Mouse (Mus musculus): ENCODE measurements around the gene Acer3. TPM values are rescaled to one million over a fixed set of nuclear protein-coding genes. Genes with fewer than 3 reads are reported as not detected.
A peak's percentile ranks its signal among the peaks of the same experiment; 100 is the strongest.

The Acer3 gene
- polyA plus RNA-seq, 1 experiment from 2014 or later: 19.5 TPM

DNA sequence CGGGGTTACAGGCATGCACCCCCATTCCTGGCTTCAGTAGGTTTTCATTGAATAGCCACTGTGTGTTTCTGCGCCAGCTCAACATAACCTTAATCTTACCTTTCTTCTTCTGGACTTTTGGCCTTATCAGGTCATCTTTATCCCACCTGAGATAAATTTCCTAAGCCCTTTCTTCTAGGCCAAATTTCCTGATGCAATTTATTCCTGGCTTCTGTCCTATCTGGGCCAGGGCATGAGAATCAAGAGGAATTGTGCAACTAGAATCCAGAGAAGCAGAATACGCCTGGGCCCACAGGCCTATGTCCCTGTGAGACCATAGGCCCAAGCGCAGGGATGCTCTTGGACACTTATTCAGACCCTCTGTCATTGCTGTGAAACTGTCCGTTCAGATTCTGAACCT, 12.5 kb upstream of the Acer3 start:
- DNase-seq (ENCODE audit: low spot score): no peak

DNA sequence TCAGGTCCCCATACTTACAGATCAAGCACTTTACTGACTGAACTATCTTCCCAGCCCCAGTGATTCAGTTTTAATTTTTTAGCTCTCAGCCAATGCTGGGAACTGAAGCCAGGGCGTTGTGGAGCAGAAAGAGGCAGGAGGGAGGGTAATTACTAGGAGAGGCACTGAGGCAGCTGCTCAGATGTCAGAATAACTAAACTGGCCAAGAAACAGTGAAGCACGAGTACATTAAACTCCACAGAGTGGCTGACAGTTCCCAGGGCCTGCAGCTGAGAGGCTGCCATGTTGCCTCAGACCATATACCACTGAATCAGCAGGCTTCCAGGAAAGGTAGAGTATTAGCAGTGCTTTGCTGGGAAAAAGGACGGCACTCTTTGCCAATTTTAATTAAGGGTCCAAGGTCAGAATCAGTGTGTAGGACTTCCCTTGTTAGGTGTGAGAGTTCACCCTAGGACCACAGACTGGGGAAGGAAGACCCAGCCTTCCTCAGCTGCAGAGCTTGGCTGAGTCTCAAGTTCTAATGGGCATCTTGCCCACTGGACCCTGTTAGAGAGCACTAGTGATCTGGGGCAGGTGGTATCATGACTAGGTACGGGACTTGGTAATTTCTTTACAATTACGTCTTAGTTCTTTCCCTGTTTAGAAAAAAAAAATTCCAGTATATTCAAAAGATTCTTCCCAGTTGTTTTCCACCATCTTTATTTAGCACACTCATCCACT, 11.8 kb upstream of the Acer3 start:
- no peak for DNase-seq (ENCODE audit: low spot score)

DNA sequence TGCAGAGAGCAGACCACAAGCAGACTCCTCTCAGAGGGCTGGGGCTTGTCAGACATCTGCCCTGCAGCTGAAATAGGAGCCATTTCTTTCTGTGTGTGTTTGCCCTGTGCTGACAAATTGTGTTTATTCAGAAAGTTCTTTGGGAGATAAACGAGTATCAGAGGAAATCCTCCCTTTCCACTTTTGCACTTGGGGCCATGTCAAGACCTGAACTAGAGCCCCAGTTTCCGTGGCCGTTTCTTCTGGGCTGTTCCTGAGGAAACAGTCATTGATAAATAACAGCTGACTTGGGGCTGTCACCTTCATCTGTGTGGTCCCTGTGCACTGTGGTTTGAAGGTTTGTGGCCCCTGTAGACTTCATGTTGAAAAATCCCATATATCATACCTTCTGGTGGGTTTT, 10.9 kb upstream of the Acer3 start:
- DNase-seq (ENCODE audit: low spot score): no peak

DNA sequence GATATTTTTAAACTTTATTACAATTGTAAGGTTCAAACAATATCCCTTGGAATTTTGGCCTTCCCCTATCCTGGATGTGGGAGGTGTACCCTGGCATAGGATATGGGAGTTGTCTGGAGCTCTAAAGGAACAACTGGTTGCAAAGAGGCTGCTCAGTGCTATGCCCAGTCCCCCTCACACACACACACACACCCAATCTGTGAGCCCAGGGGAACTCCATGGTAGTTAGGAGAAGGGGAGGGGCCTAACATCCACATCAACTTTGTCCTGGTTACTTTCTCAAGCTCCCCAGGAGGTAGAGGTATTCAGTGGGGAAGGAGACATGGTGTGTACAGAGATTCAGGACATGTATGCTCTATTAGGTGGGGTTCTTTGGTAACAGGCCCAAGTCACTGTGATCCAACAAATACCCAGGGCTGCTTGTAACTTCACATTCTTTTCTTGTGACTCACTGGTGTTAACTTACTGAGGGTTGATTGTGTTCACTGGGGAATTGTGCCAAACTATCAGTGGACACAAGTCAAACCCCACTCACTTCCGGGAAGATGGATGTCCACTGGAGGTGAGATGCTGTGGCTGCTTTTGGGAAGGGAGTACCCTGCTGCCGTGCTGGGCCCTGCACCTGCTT, 9.5 kb upstream of the Acer3 start:
- DNase-seq (ENCODE audit: low spot score): no peak

DNA sequence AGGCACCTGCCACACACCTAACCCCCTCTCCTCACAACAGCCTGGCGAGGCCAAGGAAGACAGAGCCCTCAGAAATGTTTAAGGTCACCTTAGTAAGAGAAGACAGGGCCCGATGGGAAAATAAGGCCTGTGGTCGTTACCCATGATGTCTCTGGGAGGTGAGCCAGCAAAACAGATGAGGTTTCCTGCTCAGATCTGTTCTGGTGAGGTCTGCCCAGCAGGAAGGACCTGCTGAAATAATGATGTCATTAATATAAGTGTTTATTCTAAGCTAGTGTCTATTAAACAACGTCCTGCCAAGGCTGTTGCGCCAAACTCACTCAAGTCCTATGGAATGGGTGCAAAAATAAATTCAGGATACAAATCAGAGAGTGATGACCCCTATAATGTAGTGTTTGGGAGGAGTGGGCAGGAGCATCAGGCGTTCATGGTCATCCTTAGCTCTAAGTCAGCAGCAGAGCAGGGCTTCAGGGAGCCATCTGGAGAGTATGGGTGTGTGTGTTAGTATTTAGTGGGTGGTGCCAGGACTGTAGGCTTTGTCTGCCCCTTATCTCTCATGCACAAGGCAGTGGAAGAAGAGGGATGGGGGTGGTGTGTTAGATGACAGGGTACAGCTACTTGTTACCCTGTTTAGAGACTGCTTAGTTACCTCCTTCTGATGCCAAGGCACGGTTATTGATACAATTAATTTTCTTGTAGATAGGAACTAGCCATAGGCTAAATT, 8.8 kb upstream of the Acer3 start:
- no peak for DNase-seq (ENCODE audit: low spot score)

DNA sequence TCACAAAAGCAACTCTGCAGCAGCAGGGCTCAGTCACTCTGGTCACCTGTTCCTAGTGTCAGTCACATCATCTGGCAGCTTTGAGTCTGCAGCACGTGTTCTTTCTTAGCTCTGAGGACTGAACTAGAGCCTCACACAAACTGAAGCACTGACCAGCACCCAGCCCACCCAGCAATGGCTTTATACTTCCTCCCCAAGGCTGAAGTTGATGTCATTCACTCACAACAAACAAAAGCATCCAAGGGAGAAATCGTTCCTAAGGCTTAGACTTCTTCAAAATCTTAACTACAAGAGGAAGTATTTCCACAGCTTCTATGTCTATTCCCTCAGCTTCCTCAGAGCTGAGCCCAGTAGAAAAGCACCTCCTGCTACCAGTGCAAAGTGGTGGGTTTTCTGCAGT, 7.3 kb upstream of the Acer3 start:
- no peak for DNase-seq (ENCODE audit: low spot score)

DNA sequence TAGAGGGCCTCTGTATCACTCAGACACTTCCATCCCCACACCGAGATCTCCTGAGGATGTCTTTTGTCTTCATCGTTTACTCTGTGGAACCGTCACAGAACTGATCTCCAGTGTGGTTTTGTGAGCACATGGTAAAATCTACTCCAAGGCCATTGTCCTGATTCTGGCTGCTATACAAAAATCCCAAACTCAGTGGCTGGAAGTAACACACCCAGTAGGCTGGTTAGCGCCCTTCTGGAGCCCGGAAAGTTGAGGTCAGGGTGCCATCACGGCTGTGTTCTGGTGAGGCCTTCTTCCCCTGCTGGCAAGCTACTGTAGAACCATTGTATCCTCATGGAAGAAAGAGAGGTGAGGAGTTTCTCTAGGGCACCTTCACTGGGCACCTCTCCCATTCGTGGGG, 5.0 kb upstream of the Acer3 start:
- no peak for DNase-seq (ENCODE audit: low spot score)

DNA sequence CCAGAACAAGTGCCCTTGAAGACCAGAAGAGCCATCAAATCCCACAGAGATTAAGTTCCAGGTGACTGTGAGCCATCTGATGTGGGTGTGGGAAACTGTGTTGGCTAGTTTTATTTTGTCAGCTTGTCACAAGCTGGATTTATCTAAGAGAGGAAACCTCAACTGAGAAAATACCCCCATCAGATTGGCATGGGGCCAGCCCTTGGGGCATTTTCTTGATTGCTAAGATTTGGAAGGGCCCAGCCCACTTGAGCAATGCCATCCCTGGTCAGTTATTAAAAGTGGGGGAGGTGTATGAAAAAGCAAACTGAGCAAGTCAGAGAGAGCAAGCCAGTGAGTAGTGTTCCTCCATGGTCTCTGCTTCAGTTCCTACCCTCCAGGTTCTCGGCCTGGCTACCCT, 3.2 kb upstream of the Acer3 start:
- DNase-seq (ENCODE audit: low spot score): no peak

DNA sequence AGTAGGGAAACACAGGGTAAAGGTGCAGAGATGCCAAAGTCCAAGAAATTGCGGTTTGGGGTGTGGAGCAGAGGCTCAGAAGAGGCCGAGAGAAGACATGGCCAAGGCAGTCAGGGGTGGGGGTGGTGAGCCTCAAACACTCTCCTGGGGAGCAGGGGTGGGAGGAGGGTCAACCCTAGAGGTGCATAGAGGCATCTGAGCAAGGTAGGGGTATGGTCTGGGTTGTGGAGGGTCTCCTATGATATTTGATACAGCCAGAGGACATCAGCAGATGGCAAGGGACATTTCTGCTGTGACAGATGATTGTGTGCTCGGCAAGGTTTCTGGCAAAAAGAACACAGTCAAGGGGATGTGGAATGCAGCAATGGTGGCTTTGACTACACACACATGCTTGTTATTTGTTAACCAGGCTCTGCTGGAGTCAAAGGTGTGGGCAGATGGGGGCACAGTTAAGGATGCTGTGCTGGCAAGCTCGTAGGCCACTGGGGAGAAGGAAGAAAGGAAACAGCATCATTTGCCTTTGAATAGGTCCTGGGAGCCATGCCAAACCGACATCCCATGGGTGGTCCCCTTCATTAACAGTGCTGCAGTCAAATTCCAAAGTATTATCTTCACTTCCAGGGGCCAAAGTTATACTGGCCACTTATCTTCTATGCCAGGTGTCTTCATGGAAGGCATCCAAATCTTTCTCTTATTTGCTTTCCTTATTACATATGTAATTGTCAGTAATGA, 2.4 kb upstream of the Acer3 start:
- DNase-seq (ENCODE audit: low spot score): no peak

DNA sequence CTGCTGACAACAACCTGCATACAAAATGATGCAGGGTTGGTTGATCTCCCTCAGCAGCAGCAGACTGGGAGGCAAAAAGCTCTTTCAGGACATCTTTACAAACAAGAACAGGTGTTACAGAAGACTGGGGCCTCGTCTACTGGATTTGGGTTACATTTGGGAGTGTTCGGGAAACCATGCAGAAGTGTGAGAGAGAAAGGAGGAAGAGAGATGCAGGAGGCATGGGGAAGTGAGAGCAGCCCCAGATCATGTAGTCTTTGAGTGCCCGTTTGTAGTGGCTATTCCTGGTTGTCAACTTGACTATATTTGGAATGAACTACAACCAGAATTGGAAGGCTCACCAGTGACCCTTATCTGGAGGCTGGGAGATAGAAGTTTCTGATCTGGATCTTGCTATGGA, 1.4 kb upstream of the Acer3 start:
- DNase-seq (ENCODE audit: low spot score): no peak

DNA sequence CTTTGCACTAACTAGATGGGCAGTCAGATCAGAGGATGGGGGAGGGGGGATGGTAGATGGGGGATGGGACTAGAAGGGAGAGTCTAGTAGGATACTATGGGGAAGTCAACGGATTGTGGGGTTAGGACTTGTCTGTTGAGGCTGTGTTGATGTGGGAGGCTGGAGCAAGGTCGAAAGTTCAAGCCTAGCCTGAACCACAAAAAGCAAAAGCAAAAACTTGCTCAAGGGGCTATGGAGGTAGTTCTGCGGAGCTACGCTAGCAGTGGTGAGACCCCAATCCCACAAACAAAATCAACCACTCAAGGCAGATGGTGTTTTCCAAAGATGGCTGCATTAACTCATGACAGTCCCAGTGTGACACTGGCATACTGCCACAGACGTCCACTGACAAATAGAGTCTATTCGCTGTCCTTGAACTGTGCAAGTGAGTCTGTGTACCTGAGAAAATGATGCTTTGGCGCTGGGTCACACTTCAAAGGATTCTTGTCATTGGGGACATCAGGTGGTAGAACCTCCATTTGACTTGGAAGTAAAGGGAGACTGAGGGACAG, 927 bp downstream of the Acer3 start:
- DNase-seq (ENCODE audit: low spot score): no peak

DNA sequence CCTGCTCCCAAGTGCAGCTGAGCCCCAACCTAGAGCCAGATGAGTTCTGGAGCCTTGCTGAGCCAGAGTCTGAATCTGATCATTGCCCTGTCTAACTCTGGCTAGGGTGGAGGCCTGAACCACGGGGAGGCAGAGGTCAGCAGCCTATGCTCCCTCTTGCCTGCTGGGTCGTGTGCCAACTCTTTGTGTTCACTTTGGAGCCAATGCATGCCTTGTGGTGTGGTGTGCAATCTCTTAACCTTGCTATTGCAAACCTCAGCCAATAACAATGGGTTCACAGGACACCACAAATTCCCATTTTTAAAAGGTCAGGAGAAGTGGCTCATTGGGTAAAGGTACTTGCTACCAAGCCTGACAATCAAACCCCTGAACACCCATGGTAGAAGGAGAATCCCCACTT, 4.4 kb downstream of the Acer3 start:
- DNase-seq (ENCODE audit: low spot score): no peak

DNA sequence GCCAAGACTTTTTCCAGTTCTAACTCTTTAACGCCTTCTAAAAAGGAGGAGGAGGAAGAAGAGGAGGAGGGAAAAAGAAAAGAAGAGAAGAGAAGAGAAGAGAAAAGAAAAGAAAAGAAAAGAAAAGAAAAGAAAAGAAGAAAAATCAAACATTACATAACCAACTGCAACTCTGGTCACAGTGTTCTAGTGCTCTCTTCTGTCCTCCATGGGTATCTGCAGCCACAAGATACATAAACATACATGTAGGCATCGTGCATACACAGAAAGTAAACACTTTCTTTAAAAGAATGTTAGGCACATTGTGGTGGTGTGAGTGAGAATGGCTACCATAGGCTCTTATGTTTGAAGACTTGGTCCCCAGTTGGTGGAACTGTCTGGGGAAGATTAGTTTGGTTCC, 5.9 kb downstream of the Acer3 start:
- no peak for DNase-seq (ENCODE audit: low spot score)

DNA sequence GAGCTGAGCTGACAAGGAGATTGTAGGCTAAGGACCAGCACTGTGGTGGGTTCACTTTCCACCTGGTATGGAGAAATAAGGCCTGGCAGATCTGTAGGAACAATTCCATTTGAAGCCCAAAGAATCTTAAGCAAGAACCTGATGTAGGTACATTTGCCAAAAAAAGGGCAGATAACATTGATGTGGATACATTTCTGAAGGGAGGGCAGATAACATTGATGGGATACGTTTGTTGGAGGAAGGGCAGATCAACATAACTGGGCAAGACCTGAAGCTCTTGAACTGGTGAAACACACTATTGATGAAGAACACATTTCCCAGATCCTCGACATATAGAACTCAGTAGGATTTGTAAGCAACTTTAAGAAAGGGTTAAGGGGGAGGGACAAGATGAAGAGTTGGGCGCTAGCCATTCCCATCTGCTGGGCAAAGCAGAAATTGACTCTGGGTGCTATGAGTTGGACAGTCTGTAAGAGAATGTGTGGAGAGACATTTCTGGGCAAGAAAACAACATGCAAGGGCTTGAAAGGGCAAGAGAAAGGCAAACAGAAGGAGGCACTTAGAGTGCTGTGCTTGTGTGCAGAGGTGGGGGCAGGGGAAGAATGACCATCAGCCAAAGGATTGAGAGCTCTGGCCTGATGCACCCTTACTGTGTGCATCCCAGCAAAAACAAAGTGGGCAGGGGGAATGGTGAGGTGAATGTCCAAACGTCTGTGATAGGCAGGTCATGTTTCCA, 8.7 kb downstream of the Acer3 start:
- DNase-seq (ENCODE audit: low spot score): no peak

DNA sequence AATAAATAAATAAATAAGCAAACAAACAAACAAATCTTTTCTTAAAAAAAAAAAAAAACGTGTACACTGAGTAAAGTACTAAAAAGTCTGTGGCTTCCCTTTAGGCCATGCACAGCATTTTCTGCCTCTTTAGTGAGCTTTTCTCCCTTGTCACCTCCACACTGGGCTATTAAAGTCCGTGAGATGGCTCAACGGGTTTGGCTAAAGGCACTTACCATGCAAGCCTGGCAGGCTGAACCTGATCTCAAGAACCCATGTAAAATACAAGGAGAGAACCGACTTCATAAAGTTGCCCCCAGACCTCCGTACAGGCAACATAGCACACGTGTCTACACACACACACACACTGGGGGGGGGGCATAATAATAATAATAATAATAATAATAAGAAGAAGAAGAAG, 10.7 kb downstream of the Acer3 start:
- no peak for DNase-seq (ENCODE audit: low spot score)

DNA sequence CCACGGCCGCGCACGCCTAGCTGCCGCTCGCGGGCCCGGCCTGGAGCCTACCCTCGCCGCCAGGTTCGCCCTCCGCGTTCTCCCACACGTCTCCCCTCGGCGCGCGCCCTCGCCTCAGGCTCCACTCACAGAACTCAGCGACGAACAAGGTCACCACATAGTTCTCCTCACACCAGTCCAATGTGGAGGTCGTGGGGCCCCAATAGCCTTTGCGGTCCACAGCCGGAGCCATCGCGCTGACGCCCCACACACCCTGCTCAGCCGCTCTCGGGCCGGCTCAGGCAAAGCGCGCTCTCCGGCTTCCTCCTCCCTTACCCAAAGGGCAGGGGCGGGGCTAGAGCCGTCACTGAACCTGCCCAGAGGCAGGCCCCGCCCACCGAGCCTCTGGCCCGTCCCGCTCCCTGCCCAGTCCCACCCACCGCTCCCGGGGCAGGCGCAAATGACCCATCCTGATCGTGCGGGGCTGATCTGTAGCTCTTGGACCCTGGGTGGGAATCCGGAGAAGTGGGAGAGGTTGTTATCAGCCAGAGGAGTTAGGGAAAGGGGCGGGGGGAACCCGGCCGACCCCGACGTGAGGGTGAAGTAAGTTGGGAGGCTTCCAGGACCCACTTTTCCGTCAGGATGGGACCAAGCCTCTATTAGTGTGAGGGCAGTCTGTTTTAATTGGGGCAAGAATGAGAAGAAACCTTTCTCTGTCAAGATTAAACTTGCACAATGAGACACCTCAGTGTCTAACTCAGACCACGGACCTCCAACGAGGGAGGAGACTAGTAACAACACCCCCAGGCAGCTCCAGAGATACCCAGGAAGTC, 11.6 kb downstream of the Acer3 start:
- peak; percentile 90 for DNase-seq (ENCODE audit: low spot score)

DNA sequence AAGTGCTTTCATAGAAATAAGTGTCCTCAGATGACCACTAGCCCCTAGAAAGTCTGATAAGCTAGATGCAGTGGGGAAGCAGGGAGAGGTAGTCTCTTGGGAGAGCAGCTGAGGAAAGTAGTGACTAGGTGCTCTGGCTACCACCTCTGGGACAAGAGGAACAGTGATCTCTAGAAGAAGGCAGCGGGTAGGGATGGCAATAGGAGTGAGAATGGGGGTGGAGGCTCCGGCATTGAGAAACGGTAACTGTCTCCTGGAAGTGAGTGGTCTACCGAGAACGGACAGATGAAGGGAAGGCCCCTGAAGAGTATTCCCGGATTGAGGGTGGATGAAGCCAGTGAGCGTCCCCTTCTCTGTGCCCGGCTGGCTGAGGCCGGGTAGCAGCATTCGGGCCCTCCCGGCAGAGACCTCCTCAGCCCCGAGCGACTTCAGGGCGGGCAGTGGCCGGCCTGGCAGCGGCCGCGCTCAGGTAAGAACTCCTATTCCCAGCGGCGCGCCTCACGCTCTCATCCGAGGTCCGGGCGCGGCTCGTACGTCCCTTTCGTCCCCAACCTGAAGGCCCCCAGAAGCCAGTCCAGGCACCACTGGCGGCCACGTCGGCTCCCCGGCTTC, 12.3 kb downstream of the Acer3 start:
- no peak for DNase-seq (ENCODE audit: low spot score)

DNA sequence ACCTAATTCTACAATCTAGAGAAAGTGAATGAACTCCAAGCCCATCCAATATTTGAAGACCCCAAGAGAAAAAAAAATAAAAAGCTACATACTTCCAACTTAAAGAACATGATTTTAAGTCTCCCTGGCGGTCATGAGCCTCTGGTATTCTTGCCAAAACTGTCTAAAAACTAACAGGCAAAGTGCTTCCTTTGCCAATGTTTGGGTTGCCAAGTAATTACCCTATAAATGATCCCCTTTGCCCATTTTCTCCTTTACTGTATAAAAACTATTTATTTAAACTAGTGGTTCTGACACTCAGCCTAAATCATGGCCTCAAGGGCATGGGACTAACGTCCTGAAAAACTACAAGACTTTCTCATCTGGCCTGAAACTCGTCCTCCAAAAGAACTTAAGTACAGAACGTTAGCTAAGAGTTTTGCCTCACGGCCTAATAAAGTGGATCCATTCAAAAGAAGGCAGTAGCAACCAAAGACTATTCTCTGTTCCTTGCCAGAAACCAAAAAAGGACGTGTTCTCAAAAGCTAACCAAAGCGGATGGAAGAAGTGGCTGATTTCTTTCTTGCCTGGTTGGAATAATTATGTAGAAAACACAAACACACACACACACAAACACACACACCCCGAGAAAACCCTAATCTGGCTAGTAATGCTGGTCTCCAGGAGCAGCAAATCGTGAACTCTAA, 12.9 kb downstream of the Acer3 start:
- no peak for DNase-seq (ENCODE audit: low spot score)

DNA sequence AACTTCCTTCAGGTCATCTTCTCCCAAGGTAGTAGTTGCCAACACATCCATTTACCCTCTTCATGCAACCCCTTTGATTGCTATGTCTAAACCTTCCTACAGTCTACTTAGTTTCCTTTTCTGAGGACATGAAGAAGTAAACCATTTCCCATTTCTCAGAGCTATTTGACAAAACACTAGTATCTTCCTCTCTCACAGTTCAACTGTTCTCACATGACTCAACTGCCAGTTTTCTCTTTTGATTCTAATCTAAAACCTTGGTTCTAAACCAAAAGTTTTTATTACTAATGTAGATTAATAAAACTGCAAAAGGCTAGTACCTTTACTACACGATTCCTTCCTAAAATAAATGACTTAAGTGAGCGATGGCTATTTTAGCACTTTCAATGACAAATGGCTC, 13.6 kb downstream of the Acer3 start:
- no peak for DNase-seq (ENCODE audit: low spot score)
